19 mouse cellular contexts compared by ENCODE assay signal in the genomic region with DNA sequence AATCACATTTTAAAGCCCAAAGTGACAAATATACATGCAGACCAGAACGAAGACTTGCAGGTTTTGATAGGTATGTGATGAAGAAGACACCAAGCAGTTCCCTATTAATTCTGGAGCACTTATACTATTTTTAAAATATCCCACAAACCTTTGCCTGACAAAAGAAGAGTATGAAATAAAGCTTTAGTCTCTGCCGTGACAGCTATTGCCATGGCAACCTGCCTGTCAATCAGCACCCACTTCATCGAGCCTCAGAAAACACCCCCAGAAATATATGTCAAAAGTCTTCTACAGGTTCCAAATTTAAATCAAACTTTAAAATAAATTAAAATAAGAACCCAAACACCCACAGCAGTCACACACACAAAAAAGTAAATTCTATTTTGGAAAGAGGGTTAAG.
DNase-seq lines count a peak whose midpoint lies in the region; ATAC-seq lines count a peak whose summit lies in the region.
"Had no signal": no experiment of that assay in that cellular context is flagged by ENCODE, and none has a peak within 500 bp of the region (broad histone marks: within the 10 kb centered on the region; RNA-seq: fewer than 3 reads in every experiment).

No protein-coding gene starts in this region.

- intact Hi-C loops in left cerebral cortex, postnatal 4 days (cut with DNase I) = no loop called here

- no peak for ATAC-seq in frontal cortex, adult (ENCODE audit: low TSS enrichment)
- ATAC-seq: CD4-positive, CD25-positive, alpha-beta regulatory T cell, adult 4 months; midbrain, embryonic 16.5 days had no signal

- DNase-seq in frontal cortex, postnatal 36 days (ENCODE audit: low spot score in 2 of 2) = peak; percentile 9 to 41
- peak; percentile 32 for DNase-seq in left cerebral cortex, adult 11 months (ENCODE audit: low spot score)
- DNase-seq in left cerebral cortex, postnatal 4 days = no peak
- DNase-seq in brain, adult 2 months (ENCODE audit: low read depth, low spot score) = peak; percentile 67
- DNase-seq in layer of hippocampus, adult 9-11 months = peak; percentile 12
- DNase-seq in spleen, postnatal 4 days (ENCODE audit: low spot score in 2 of 2) = no peak
- DNase-seq in gastrocnemius, postnatal 10 days = no peak
- DNase-seq: adrenal gland, postnatal 14 days; cerebellum, adult 11 months; cerebellum, postnatal 10 days; gastrocnemius, postnatal 14 days; heart, adult 18-20 months; heart, postnatal 36 days; kidney, adult 11 months; thymus, adult 2 months; thymus, postnatal 4 days had no signal

Comparison
In these comparisons a context has a peak if more than half of its experiments do, and no peak if none do; other contexts are left out.
1. DNase-seq: peak in frontal cortex, postnatal 36 days (2 of 2), left cerebral cortex, adult 11 months (single experiment), brain, adult 2 months (single experiment) and layer of hippocampus, adult 9-11 months (single experiment); none in left cerebral cortex, postnatal 4 days (single experiment), spleen, postnatal 4 days (0 of 2) and gastrocnemius, postnatal 10 days (single experiment).